Mouse (Mus musculus): ENCODE data around the gene Glrp1.

Glrp1 gene

DNA sequence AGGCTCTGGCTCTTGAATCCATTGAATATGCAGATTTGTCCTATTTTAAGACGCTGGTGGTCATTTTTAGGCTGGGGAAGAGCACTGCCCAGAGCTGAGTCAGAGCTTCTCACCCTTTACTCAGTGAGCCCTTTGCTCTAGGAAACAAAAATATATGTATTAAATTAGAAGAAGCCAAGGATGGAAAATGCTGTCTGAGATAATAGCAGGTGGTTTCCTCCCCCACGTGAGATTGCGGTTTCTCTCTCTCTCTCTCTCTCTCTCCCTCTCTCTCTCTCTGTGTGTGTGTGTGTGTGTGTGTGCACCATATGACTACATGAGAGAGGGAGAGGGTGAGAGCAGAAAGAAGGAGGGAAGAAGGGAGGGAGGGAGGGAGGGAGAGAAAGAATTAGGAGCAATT is 12.5 kb downstream of the Glrp1 start:
- intact Hi-C loops (cut with DNase I): no loop called here

DNA sequence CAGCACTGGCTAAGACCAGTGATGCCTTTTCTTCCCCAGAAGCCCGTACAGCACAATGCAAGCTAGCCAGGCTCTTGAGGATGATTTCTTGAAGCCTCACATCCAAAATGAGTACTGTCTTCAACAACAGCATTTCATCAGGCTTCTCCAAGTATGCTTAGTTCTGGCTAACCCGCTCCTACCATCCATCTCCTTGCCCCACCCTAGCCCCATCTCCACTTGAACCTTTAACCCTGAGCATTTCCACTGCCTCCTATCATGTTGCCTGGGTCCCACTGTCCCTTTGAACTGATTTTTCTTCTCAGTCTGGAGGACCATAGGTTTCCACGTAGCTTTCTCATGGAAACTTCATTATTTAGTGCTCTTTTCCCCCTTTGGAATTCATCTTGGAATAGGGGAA is 17.5 kb downstream of the Glrp1 start:
- intact Hi-C loops (cut with DNase I): no loop called here

DNA sequence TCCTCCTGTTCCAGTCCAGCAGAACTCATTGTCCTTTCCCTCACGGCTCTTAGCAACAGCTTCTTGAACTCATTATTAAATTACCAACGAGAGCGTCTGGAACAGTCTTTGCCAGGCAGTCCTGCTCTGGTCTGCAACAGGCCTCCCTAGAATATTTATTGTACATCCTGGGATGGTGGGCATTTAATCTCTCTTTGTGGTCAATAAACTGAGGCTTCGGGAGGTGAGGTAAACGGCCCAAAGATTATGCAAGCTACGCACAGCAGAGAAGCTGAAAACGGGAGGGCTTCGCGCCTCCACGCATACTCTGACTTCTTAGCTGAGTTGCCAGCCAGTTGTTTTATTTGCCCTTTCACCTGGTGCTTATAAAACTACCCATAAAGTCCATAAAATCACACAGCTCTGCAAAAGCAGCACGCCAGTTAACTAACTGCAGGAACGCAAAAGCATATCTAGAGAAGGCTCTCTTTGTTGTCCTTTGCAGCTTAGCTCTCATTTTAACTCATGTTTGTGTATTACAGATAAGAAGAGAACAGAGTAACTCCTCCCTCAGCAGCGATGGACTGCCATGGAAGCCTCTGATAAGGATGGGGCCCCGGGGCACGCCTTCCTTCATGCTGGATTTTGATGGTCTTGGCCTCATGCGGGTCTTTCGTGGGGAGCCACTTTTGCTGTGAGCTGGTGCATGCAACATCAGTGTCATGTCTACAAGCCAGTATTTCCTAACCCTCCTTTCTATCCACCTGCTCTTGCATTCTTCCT is 18.1 kb downstream of the Glrp1 start:
- intact Hi-C loops (cut with DNase I): no loop called here

DNA sequence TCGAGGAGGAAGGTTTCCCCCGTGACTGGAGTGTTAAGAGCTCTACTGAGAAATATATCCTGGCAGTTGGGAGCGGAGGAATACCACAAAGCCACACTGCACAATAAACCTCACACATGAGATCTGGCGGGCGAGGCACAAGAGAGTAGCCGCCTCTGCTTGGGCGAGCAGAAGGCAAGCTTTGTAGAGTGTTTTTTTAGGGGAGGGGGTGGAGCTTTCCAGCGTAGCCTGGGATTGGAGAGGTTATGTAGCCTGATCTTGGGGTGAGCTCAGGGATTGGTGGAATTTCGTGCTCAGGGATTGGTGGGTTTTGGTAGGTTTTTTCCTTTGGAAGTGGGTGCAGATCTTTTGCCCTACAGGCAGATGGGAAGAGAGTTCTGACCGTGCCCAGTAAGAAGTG is 19.7 kb downstream of the Glrp1 start:
- intact Hi-C loops (cut with DNase I): no loop called here

DNA sequence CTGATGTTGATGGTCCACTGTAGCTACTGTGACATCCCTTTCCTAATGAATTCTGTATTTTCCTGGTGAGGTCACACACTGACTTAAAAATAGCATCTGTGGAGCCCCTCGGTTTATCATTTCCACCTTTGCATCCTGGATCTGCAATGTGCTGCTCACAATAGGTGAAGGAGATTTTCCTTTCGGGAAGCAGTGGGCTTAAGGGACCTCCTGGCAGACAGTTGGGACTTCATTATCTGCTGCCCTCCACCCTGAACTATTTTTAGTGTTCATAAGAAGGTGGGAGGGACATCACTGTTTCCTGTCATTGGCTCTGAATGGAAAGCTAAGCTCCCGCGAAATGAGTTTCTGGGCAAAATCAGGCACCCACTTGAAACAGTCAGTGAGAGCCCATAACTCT is 20.9 kb downstream of the Glrp1 start:
- intact Hi-C loops (cut with DNase I): no loop called here

DNA sequence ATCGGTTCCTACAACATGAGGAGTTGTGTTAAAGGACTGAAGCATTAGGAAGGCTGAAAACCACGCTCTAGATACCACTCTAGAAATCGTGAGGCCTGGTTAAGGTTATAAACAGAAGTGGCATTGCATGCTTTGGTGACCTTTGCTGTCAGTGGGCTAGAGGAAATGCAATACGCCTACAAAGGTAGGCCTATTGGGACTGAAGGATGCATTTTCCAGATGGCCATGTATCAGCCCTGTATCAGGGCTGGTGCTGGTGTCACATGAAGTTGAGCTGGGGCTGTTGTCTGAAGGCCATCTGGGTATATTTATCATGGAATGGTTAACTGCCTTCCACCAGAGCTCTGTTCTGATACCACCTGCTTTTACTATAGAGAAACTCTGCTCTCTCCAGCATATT is 23.5 kb downstream of the Glrp1 start:
- intact Hi-C loops (cut with DNase I): no loop called here

DNA sequence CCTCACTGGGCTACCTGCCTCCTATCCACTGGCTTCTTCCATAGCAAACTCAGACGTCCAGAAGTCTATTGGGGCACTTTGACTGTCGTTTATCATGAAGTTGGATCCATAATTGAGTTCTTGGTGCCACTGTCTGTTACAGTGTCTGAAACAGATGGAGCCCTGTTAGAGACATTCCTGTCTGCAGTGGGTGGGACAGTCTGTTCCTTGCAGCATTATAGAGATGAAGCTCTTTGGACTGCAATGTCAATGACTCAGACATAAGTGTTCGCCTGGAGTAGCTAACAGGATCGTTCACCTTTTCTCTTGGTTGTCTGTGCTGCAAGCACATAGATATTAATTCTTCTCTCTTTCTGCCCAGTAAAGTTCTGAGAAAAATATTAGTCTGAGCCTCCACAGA is 25.8 kb downstream of the Glrp1 start:
- intact Hi-C loops (cut with DNase I): no loop called here

DNA sequence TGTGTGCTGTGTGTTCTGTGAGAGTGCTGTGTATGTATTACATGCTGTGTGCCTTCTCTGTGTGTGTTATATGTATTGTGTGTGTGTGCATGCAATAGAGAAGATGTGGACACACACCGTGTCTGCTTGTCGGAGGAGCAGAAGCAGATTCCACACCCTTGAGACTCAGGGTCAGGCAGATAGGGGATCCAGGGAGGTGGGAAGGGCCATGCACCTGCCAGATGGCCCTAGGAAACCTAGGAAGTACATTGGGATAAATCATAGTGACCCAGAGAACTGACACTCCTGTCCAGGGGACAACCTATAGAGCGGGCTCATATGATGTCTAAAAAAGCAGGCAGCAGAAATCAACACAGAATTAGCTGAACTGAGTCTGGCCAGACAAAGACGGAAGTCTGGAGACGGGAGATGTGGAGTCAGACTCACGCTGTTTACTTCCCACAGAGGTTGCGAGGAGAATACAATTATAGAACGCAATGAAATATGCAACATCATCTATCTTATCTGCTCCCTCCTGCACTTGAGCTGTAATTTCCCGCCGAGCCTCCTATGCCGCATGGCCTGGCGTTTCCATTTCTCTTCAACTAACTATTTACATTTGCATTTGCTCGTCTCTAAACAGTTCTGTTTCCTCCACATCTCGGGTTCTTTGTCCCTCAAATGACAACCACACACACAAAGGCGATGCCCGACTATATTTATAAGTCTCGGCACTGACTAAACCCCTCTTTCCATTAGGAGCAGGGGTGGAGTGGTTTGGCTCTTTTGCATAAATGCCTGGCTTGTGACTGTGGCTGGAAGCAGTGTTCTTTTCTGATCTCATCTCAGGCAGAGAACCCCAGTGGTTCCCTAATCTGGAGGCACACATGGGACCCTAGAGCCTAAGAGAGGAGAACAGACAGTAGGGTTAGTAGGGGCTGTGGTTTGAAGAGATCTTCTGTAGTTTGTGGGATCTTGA is 27.4 kb downstream of the Glrp1 start:
- intact Hi-C loops (cut with DNase I): no loop called here

DNA sequence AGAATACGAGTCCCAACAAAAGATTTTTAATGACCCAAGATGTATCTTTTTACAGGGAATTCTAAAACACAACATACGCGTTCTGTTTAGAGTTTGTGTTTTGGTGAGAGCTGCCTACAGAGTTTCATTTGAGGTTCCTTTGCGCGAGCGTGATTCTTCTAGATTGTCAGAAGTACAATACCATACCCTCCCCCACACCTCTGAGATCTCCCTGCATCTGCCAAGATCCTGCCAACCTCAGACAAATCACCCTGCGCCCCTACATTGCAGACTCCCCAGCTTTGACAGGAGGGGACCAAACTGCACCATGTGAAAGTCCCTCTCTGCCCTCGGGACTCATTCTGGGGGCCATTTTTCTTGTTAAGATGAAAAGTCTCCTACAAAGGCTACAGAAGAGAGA is 29.3 kb downstream of the Glrp1 start:
- intact Hi-C loops (cut with DNase I): no loop called here

DNA sequence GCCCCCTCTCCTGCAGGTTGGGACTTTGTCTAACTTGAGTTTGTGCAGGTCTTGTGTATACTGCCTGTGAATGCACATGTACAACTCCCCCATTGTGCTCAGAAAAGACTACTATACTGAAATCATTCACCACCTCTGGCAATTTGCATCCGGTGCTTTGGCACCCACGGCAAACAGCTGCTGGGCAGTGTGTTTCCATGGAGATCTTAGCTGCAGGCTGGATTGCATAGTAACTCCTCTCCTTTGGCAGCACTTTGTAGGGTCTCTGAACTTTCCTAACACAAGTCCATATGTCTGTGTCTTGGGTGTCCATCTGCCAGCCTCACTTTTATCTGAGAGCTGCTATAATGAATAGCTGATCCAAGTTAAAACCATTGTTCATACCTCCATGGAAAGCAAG is 31.7 kb downstream of the Glrp1 start:
- intact Hi-C loops (cut with DNase I): no loop called here

DNA sequence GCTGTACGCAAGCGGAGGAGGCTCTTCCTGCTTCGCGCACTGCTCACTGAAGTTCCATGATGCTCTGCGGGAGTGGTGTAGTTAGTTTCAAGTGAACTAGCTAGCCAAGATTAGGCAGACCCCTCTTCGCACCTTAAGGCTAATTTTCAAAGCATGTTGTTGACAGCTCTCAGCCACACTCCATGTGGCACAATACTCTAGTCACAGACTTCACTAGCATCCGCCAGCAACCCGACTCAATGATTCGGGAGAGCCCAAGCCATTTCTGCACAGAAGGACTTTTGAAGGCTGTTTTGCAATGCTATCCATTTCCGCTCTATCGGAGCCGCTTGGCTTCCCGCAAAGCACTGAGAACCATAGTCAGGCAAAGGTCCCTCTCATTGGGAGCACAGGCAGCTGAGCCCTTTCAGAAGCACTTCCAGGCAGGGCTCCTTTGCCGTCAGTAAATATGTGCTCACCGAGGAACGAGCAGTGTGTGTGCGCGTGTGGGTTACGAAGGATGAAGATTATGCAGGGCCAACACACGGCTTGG is 33.2 kb downstream of the Glrp1 start:
- intact Hi-C loops (cut with DNase I): no loop called here

DNA sequence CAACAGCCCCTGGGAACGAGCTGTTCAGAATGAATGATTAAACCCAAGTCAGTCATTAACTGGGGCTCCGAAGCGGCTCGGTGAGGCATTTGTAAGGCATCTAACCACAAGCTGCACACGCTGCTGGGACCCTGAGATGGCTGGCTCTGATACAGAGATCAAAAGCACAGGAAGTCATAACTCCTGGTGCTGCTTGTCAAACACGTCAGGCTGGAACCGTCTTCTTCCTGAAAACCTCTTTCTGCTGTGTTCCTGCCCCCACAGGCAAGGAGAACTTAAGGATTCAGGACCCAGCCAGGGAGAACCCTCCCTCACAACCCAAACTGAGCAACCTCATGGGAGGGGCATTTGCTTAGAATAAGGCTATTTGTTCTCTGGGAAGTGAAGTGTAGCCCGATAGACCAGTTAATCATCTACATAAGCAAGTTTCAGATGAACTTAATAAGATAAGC is 34.3 kb downstream of the Glrp1 start:
- intact Hi-C loops (cut with DNase I): no loop called here

DNA sequence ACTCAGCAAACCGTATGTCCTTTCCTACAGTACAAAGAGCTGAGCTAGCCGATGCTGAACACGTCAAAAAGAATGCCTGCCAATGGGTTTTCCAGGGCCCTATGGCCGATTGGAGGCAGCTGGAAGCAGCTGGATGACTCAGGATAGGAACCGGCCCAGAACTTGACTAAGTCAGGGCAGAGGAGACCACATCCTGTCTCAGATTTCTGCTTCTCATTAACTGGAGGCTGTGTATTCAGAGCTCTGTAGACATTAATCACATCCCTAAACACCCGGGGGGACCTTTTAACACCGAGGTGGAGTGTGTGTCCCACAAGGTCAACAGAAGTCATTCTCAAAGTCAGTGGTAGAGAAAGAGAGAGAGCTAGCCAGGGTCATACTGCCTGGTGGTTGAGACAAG is 35.3 kb downstream of the Glrp1 start:
- intact Hi-C loops (cut with DNase I): no loop called here

DNA sequence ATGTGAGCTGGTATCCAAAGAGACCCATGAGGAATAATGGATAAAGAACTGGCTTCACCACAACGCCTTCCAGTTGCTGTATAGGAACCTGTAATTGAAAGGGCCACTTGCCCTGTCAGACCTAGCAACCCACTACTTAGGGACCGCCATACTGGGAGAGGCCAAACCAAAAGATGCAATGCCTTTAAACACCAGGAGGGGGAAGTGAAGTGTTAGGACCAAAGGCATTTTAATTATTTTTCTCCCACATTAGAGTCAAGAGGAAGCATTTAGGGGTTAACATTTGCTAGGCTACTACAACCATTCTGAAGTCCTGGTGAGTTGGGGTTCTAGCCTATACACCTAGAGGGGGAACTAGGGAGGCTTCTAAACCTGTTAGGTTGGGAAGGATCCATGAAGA is 36.0 kb downstream of the Glrp1 start:
- intact Hi-C loops (cut with DNase I): no loop called here

DNA sequence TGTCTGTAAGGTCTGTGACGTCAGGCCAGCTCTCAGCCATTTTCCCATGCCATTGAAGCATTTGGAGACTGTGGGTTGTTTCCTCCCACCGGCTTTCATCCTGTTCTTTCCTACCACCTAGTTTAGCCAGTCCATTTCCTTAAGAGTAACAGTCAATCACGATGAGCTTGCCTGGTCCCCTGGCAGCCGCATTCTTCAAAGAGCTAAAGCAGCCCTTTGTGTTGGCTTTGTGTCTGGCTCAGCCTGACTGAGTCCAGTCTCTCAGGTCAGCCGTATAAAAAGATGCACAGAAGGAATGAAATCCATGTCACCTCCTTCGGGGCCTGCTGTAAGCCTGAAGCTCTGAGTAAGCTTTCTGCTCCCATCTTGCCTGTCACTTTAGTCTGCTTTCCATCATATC is 37.6 kb downstream of the Glrp1 start:
- intact Hi-C loops (cut with DNase I): no loop called here

DNA sequence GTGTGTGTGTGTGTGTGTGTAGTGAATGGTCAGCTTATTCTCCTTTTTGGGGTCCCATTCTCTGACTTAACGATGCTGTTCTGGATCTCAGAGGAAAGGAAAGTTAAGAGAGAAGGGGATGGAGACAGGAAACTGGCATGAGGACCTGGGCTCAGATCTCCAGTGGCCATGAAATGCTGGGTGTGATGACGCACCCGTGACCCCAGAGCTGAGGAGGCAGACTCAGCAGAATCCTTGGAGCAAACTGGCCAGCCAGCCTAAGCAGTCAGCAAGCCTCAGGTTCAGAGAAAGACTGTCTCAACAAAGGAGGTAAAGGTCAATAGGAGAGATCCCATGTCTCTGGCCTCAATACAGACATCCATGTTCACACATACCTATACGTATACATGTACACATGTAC is 40.1 kb downstream of the Glrp1 start:
- intact Hi-C loops (cut with DNase I): no loop called here

DNA sequence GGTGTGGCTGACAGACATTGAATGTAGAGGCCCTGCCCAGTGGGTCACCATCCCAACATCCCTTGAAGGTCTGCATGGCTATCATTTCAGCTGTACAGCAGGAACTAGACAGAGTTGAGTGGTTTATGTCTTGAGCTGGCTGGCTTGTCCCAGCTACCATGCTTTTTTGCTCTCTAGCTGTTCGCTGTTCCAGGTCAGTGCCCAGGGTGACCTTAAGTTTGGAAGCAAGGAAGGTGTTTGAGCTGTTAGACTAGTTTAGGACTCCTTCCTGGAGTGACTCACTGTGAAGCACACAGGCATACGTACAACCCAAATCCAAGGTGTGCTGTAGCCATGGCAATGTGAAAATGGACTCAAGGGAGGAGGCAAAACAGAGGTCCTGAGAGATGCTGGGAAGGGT is 41.5 kb downstream of the Glrp1 start:
- intact Hi-C loops (cut with DNase I): no loop called here

DNA sequence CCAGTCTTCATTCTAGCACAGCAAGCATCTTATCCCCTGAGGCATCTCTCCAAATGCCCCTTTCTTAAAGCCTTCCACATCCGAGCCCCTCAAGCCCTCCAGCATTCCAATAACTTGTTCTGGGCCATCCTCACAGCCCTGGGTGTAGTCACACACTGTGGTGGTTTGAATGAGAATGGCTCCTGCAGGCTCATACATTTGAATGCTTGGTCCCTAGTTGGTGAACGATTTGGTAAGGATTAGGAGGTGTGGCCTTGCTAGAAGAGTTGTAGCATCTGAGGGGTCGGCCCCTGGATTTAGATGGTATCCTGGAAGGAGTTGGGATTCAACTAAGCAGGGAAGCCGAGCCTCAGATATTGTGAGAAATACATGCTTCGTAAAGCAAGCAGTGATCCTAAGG is 42.0 kb downstream of the Glrp1 start:
- intact Hi-C loops (cut with DNase I): no loop called here

DNA sequence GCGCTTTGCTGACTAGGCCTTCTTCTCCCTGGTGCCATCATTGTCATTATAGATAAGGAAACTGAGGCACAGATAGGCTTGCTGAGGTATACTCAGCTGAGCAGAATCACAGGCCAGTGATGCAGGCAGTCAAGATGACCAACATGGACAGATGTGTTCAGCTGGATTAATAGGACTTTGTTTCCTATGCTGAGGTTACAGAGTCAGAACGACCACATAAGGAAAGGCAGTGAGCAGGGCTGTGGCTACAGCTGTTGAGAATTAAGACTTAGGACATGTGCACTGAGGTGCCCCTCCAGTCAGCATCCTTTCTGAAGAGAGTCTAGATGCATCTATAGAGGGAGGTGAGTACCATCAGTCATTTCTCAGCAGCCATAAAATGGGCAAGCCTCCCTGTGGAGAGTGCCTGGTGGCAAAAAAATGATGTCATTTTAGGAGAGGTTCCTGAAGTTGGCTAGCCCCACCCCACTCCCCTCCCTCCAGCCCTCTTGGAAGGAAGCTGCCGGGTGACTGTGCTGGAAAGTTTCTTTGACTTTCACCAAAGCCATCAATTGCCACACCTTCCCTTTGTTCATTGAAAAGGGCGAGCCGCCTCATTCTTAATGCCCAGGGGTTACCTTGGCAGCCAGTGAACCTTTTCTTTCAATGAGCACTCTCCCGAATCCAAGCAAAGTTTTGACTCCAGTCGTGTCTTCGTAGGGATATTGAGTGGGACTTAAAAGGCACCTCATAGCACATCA is 43.4 kb downstream of the Glrp1 start:
- intact Hi-C loops (cut with DNase I): no loop called here

DNA sequence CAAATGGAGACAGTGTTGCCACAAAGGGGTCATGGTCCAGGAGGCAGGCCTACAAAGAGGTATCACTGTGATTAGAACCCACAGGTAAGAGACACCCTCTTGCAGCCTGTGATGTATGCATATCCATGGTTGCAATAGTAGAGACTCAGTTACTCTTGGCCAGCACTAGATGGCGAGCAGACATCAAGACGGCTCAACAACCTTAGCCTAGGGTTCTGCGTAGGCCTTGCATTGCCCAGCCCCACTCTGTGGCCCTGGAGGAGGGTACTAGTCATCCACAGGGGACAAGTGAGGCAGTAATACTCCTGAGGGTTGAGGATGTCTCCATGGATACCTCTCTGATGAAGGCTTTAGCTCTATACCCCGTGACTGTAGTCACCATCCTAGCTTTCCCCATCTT is 44.1 kb downstream of the Glrp1 start:
- intact Hi-C loops (cut with DNase I): no loop called here

DNA sequence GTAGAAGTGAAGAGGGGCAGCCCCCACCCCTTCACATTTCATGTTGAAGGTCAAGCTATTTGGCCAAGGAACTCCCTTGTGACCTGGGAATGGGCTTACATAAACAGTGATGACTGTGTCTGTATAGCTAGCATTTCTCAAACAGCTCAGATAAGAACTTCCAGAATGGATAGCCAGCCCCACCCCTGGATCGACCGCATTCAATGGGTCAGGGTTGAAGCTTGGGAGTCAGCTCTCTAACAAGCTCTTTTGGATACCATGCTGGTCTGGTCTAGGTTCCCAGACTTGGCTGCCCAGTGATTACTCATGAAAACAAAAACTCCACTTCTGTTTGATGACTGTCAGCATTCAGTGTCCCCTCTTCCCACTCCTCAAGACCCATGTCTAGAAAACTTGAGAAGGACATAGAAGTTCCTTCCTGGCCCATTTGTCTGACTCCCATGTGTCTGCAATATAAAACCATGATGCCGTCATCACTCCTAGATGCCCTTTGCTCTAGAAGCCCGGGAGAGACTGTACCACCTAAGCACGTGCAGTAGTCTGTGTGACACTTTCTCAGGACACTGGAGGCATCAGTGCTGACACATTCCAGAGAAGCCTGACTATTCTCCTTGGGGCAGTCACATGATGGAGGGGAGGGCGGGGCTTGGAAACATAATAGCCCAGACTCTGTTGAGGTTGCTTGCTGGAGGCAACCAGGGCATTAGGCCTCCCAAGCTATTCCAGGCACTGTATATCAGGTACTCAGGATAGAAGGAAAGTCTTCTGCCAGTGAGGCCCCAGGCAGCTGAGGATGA is 45.6 kb downstream of the Glrp1 start:
- intact Hi-C loops (cut with DNase I): loop anchor here (5.0 kb wide), 1 partner anchor 243 kb away; no protein-coding TSS in a partner anchor
